Mouse (Mus musculus): ENCODE measurements around the gene Vps11. TPM values are rescaled to one million over a fixed set of nuclear protein-coding genes. Genes with fewer than 3 reads are reported as not detected.
"Not testable (repeated sequence)": the region's sequence is repeated elsewhere in the genome, so short reads cannot be mapped to it uniquely, and the experiment has no call there.

Vps11 gene
- polyA plus RNA-seq, 1 experiment = 19.4 TPM

DNA sequence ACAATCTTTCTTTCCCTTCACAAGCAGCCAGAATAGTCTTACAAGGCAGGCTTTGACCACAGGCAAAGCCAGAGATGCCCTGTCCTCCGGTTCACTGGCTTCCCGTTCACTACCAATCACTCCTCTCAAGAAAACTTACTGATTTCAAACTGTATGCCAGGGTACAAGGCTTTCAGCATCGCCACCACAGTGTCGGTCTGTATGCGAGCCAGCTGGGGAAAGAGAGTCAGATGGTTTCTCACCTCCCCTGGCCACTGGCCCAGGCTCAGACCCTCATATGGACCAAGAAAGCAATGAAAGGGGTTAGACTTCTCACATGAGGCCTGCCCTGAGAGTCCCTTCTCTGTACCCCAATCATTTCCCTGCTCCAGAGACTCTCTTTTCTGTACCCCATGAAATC, 20.0 kb downstream of the Vps11 start:
- Histone ChIP-seq H3K27me3 (ENCODE audit: control insufficient read depth, insufficient read depth, low read length) (no peaks in the 10 kb centered on the region), H3K27ac (ENCODE audit: control insufficient read depth, insufficient read depth, low read depth, low read length) (no peak overlapping the region), H3K4me1 (ENCODE audit: control insufficient read depth, insufficient read depth, low read length) (peaks cover 13% of the 10 kb centered on the region), H3K4me3 (ENCODE audit: control insufficient read depth, low read depth, low read length) (no peak overlapping the region; the same call in 1 of the 2 replicates), H3K36me3 (ENCODE audit: control insufficient read depth, insufficient read depth, low read length) (no peaks in the 10 kb centered on the region; the same call in 1 of the 2 replicates)
- no peak for TF ChIP-seq CTCF (IDR thresholded peaks at IDR 0.05; ENCODE audit: control insufficient read depth, insufficient read depth, insufficient replicate concordance, low read depth, low read length)
- TF ChIP-seq POLR2A (IDR thresholded peaks at IDR 0.05; ENCODE audit: control insufficient read depth, low read depth, low read length) = no peak

- Histone ChIP-seq H3K27ac (ENCODE audit: control insufficient read depth, insufficient read depth, low read depth, low read length) (no peak overlapping the region), H3K4me3 (ENCODE audit: control insufficient read depth, low read depth, low read length) (no peak overlapping the region), H3K36me3 (ENCODE audit: control insufficient read depth, insufficient read depth, low read length) (peaks cover 4% of the 10 kb centered on the region), H3K4me1 (ENCODE audit: control insufficient read depth, insufficient read depth, low read length) (peaks cover 11% of the 10 kb centered on the region), H3K27me3 (ENCODE audit: control insufficient read depth, insufficient read depth, low read length) (no peaks in the 10 kb centered on the region)
- TF ChIP-seq CTCF (IDR thresholded peaks at IDR 0.05; ENCODE audit: control insufficient read depth, insufficient read depth, insufficient replicate concordance, low read depth, low read length) = no peak
- TF ChIP-seq POLR2A (IDR thresholded peaks at IDR 0.05; ENCODE audit: control insufficient read depth, low read depth, low read length) = no peak
Observed at GRCm38 (mm10) chr9:44338574-44338973, 22.9 kb downstream of the Vps11 start.

- Histone ChIP-seq H3K4me3 (ENCODE audit: control insufficient read depth, low read depth, low read length) (peak overlapping the region; percentile 65), H3K27me3 (ENCODE audit: control insufficient read depth, insufficient read depth, low read length) (no peaks in the 10 kb centered on the region), H3K4me1 (ENCODE audit: control insufficient read depth, insufficient read depth, low read length) (peaks cover 9% of the 10 kb centered on the region), H3K27ac (ENCODE audit: control insufficient read depth, insufficient read depth, low read depth, low read length) (no peak overlapping the region), H3K36me3 (ENCODE audit: control insufficient read depth, insufficient read depth, low read length) (peaks cover 4% of the 10 kb centered on the region)
- no peak for TF ChIP-seq POLR2A (IDR thresholded peaks at IDR 0.05; ENCODE audit: control insufficient read depth, low read depth, low read length)
Observed at GRCm38 (mm10) chr9:44337436-44338169, 23.9 kb downstream of the Vps11 start.

GRCm38 (mm10) chr9:44336964-44337363, 24.5 kb downstream of the Vps11 start:
- Histone ChIP-seq H3K4me3 (ENCODE audit: control insufficient read depth, low read depth, low read length) (peak overlapping the region; percentile 65), H3K4me1 (ENCODE audit: control insufficient read depth, insufficient read depth, low read length) (peaks cover 9% of the 10 kb centered on the region), H3K27me3 (ENCODE audit: control insufficient read depth, insufficient read depth, low read length) (no peaks in the 10 kb centered on the region), H3K36me3 (ENCODE audit: control insufficient read depth, insufficient read depth, low read length) (peaks cover 4% of the 10 kb centered on the region), H3K27ac (ENCODE audit: control insufficient read depth, insufficient read depth, low read depth, low read length) (no peak overlapping the region)
- TF ChIP-seq CTCF (IDR thresholded peaks at IDR 0.05; ENCODE audit: control insufficient read depth, insufficient read depth, insufficient replicate concordance, low read depth, low read length) = no peak
- no peak for TF ChIP-seq POLR2A (IDR thresholded peaks at IDR 0.05; ENCODE audit: control insufficient read depth, low read depth, low read length)

- H3K27ac ChIP-seq (ENCODE audit: control insufficient read depth, insufficient read depth, low read depth, low read length); H3K27me3 ChIP-seq (ENCODE audit: control insufficient read depth, insufficient read depth, low read length); H3K36me3 ChIP-seq (ENCODE audit: control insufficient read depth, insufficient read depth, low read length); H3K4me1 ChIP-seq (ENCODE audit: control insufficient read depth, insufficient read depth, low read length): not testable (repeated sequence)
- peak overlapping the region; percentile 65 for H3K4me3 ChIP-seq (ENCODE audit: control insufficient read depth, low read depth, low read length)
Observed at GRCm38 (mm10) chr9:44336513-44336912, 25.0 kb downstream of the Vps11 start.

DNA sequence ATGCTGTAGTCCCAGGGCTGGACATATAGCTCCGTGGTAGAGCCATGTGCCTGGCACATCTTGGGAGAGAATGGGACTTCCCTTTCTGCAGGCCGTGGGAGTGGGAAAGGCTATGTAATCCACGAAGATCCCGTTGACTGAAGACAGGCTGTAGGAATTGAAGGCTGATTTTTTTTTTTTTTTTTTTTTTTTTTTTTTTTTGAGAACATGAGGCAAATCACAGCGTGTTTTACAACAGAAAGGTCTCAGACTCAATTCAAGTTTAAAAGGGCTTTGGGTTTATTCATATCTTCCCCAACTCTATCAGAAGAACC, 25.4 kb downstream of the Vps11 start:
- H3K36me3 ChIP-seq (ENCODE audit: control insufficient read depth, insufficient read depth, low read length) = peaks cover 7% of the 10 kb centered on the region
- no peak for TF ChIP-seq CTCF (IDR thresholded peaks at IDR 0.05; ENCODE audit: control insufficient read depth, insufficient read depth, insufficient replicate concordance, low read depth, low read length)
- no peak for TF ChIP-seq POLR2A (IDR thresholded peaks at IDR 0.05; ENCODE audit: control insufficient read depth, low read depth, low read length)
- peak overlapping the region; percentile 98 for H3K27ac ChIP-seq (ENCODE audit: control insufficient read depth, insufficient read depth, low read depth, low read length)
- H3K4me3 ChIP-seq (ENCODE audit: control insufficient read depth, low read depth, low read length) = peak overlapping the region; percentile 98
- H3K4me1 ChIP-seq (ENCODE audit: control insufficient read depth, insufficient read depth, low read length) = peaks cover 9% of the 10 kb centered on the region
- H3K27me3 ChIP-seq (ENCODE audit: control insufficient read depth, insufficient read depth, low read length) = no peaks in the 10 kb centered on the region

GRCm38 (mm10) chr9:44335331-44336092, 26.0 kb downstream of the Vps11 start:
- H3K4me3 ChIP-seq (ENCODE audit: control insufficient read depth, low read depth, low read length) = peak overlapping the region; percentile 98
- no peaks in the 10 kb centered on the region for H3K27me3 ChIP-seq (ENCODE audit: control insufficient read depth, insufficient read depth, low read length)
- H3K27ac ChIP-seq (ENCODE audit: control insufficient read depth, insufficient read depth, low read depth, low read length) = peak overlapping the region; percentile 98
- TF ChIP-seq CTCF (IDR thresholded peaks at IDR 0.05; ENCODE audit: control insufficient read depth, insufficient read depth, insufficient replicate concordance, low read depth, low read length) (0 out of 2 replicates have a peak, but pooled peaks have one; percentile 7), POLR2A (IDR thresholded peaks at IDR 0.05; ENCODE audit: control insufficient read depth, low read depth, low read length) (peak; percentile 47; the same call in 1 of the 2 replicates)
- H3K4me1 ChIP-seq (ENCODE audit: control insufficient read depth, insufficient read depth, low read length) = peaks cover 9% of the 10 kb centered on the region
- peaks cover 7% of the 10 kb centered on the region for H3K36me3 ChIP-seq (ENCODE audit: control insufficient read depth, insufficient read depth, low read length)

Data from testis, adult 2 months (tissue).